ENCODE assay signal across 23 mouse cellular contexts in genomic region chr17:44433296-44433653, GRCm38 (mm10).
A peak's percentile ranks its signal among the peaks of the same experiment; 100 is the strongest.
DNase-seq lines count a peak whose midpoint lies in the region; ATAC-seq and TF ChIP-seq lines count a peak whose summit lies in the region.
"Had no signal": no experiment of that assay in that cellular context is flagged by ENCODE, and none has a peak within 500 bp of the region (broad histone marks: within the 10 kb centered on the region; RNA-seq: fewer than 3 reads in every experiment).

No protein-coding gene starts in this region.

- no peak for TF ChIP-seq CTCF in kidney, adult 2 months (conservative IDR thresholded peaks at IDR 0.05; ENCODE audit: insufficient read depth, insufficient read length, low read depth, low read length)

- H3K4me1 ChIP-seq in kidney, embryonic 15.5 days, result peaks cover 9% of the 10 kb centered on the region
- H3K4me1 ChIP-seq in kidney, adult 2 months (ENCODE audit: control insufficient read depth, insufficient read depth, low read length), result no peaks in the 10 kb centered on the region
- peaks cover 11% of the 10 kb centered on the region for H3K4me1 ChIP-seq in embryonic facial prominence, embryonic 10.5 days
- H3K4me1 ChIP-seq in limb, embryonic 10.5 days, result peaks cover 34% of the 10 kb centered on the region
- peaks cover 8% of the 10 kb centered on the region for H3K4me1 ChIP-seq in limb, embryonic 15.5 days
- peaks cover 7% of the 10 kb centered on the region; the same call in 1 of the 2 replicates for H3K4me1 ChIP-seq in intestine, embryonic 15.5 days (replicated peaks)
- no peaks in the 10 kb centered on the region for H3K4me1 ChIP-seq in midbrain, embryonic 15.5 days
- H3K4me1 ChIP-seq: hindbrain, embryonic 15.5 days; liver, embryonic 15.5 days; midbrain, embryonic 13.5 days had no signal

- no peaks in the 10 kb centered on the region for H3K36me3 ChIP-seq in kidney, embryonic 15.5 days
- no peaks in the 10 kb centered on the region for H3K36me3 ChIP-seq in kidney, adult 2 months (ENCODE audit: control insufficient read depth, insufficient read depth, low read length)
- H3K36me3 ChIP-seq in embryonic facial prominence, embryonic 10.5 days (replicated peaks), result no peaks in the 10 kb centered on the region
- H3K36me3 ChIP-seq in limb, embryonic 10.5 days, result no peaks in the 10 kb centered on the region
- H3K36me3 ChIP-seq in limb, embryonic 15.5 days, result no peaks in the 10 kb centered on the region
- H3K36me3 ChIP-seq in intestine, embryonic 15.5 days, result no peaks in the 10 kb centered on the region
- H3K36me3 ChIP-seq in midbrain, embryonic 15.5 days (replicated peaks), result no peaks in the 10 kb centered on the region
- H3K36me3 ChIP-seq: heart, embryonic 13.5 days; hindbrain, embryonic 15.5 days; liver, embryonic 15.5 days; midbrain, embryonic 13.5 days had no signal

- H3K9ac ChIP-seq in kidney, embryonic 15.5 days, result no peak overlapping the region
- no peak overlapping the region for H3K9ac ChIP-seq in limb, embryonic 15.5 days
- no peak overlapping the region for H3K9ac ChIP-seq in intestine, embryonic 15.5 days
- no peak overlapping the region for H3K9ac ChIP-seq in midbrain, embryonic 15.5 days
- H3K9ac ChIP-seq: heart, embryonic 13.5 days; hindbrain, embryonic 15.5 days; liver, embryonic 15.5 days; midbrain, embryonic 13.5 days had no signal

- peak overlapping the region; percentile 55; the same call in 1 of the 2 replicates for H3K27ac ChIP-seq in kidney, embryonic 15.5 days
- no peak overlapping the region for H3K27ac ChIP-seq in kidney, adult 2 months (ENCODE audit: insufficient read depth, low read depth, low read length)
- H3K27ac ChIP-seq in embryonic facial prominence, embryonic 10.5 days (replicated peaks), result peak overlapping the region; percentile 57; the same call in 1 of the 2 replicates
- peak overlapping the region; percentile 72 for H3K27ac ChIP-seq in limb, embryonic 10.5 days
- H3K27ac ChIP-seq in limb, embryonic 15.5 days, result peak overlapping the region; percentile 66; the same call in 1 of the 2 replicates
- H3K27ac ChIP-seq in intestine, embryonic 15.5 days, result no peak overlapping the region
- H3K27ac ChIP-seq in midbrain, embryonic 15.5 days, result no peak overlapping the region
- H3K27ac ChIP-seq: heart, embryonic 13.5 days; hindbrain, embryonic 15.5 days; liver, embryonic 15.5 days; midbrain, embryonic 13.5 days had no signal

- H3K27me3 ChIP-seq in kidney, embryonic 15.5 days, result no peaks in the 10 kb centered on the region
- no peaks in the 10 kb centered on the region for H3K27me3 ChIP-seq in kidney, adult 2 months (replicated peaks; ENCODE audit: control insufficient read depth, insufficient read depth, low read length)
- H3K27me3 ChIP-seq in embryonic facial prominence, embryonic 10.5 days (replicated peaks; ENCODE audit: low read depth, poor library complexity, severe bottlenecking), result no peaks in the 10 kb centered on the region
- 0 out of 2 replicates have a peak, but pooled peaks cover 8% of the 10 kb centered on the region for H3K27me3 ChIP-seq in limb, embryonic 10.5 days (ENCODE audit: low read depth, poor library complexity, severe bottlenecking)
- peaks cover 44% of the 10 kb centered on the region for H3K27me3 ChIP-seq in limb, embryonic 15.5 days
- H3K27me3 ChIP-seq in intestine, embryonic 15.5 days (replicated peaks), result no peaks in the 10 kb centered on the region
- no peaks in the 10 kb centered on the region for H3K27me3 ChIP-seq in midbrain, embryonic 15.5 days (replicated peaks)
- H3K27me3 ChIP-seq: heart, embryonic 13.5 days; hindbrain, embryonic 15.5 days; liver, embryonic 15.5 days; midbrain, embryonic 13.5 days had no signal

- TF ChIP-seq POLR2A in kidney, adult 2 months (IDR thresholded peaks at IDR 0.05; ENCODE audit: low read depth, low read length), result no peak

- no peaks in the 10 kb centered on the region for H3K9me3 ChIP-seq in kidney, embryonic 15.5 days (replicated peaks)
- H3K9me3 ChIP-seq in embryonic facial prominence, embryonic 10.5 days, result no peaks in the 10 kb centered on the region
- no peaks in the 10 kb centered on the region for H3K9me3 ChIP-seq in limb, embryonic 10.5 days (replicated peaks)
- no peaks in the 10 kb centered on the region for H3K9me3 ChIP-seq in limb, embryonic 15.5 days
- H3K9me3 ChIP-seq in intestine, embryonic 15.5 days, result no peaks in the 10 kb centered on the region
- no peaks in the 10 kb centered on the region for H3K9me3 ChIP-seq in midbrain, embryonic 15.5 days
- H3K9me3 ChIP-seq: heart, embryonic 13.5 days; hindbrain, embryonic 15.5 days; liver, embryonic 15.5 days; midbrain, embryonic 13.5 days had no signal

- no peak overlapping the region for H3K4me3 ChIP-seq in kidney, embryonic 15.5 days (replicated peaks)
- H3K4me3 ChIP-seq in kidney, adult 2 months (ENCODE audit: insufficient read depth, low read depth, low read length), result no peak overlapping the region
- no peak overlapping the region for H3K4me3 ChIP-seq in embryonic facial prominence, embryonic 10.5 days
- H3K4me3 ChIP-seq in limb, embryonic 10.5 days, result no peak overlapping the region
- H3K4me3 ChIP-seq in limb, embryonic 15.5 days, result no peak overlapping the region
- H3K4me3 ChIP-seq in intestine, embryonic 15.5 days (replicated peaks), result no peak overlapping the region
- H3K4me3 ChIP-seq in midbrain, embryonic 15.5 days, result no peak overlapping the region
- H3K4me3 ChIP-seq: erythroblast, embryonic 14.5 days; heart, embryonic 13.5 days; hindbrain, embryonic 15.5 days; liver, embryonic 15.5 days; midbrain, embryonic 13.5 days had no signal

- no peak overlapping the region for H3K4me2 ChIP-seq in kidney, embryonic 15.5 days
- no peak overlapping the region for H3K4me2 ChIP-seq in limb, embryonic 15.5 days
- no peak overlapping the region for H3K4me2 ChIP-seq in intestine, embryonic 15.5 days (replicated peaks)
- H3K4me2 ChIP-seq in midbrain, embryonic 15.5 days, result no peak overlapping the region
- H3K4me2 ChIP-seq: heart, embryonic 13.5 days; hindbrain, embryonic 15.5 days; liver, embryonic 15.5 days; midbrain, embryonic 13.5 days had no signal

- ATAC-seq in kidney, embryonic 15.5 days (replicated peaks; ENCODE audit: low FRiP score), result no peak
- no peak for ATAC-seq in limb, embryonic 15.5 days (ENCODE audit: insufficient number of reproducible peaks, low FRiP score, low TSS enrichment, low read depth)
- no peak for ATAC-seq in intestine, embryonic 15.5 days
- no peak for ATAC-seq in midbrain, embryonic 15.5 days (replicated peaks)
- ATAC-seq: forebrain, embryonic 16.5 days; inflammation-experienced regulatory T-cells, adult 6 months; midbrain, embryonic 13.5 days had no signal

- DNase-seq in kidney, adult 2 months, result no peak
- no peak for DNase-seq in embryonic facial prominence, embryonic 10.5 days (ENCODE audit: low spot score)
- DNase-seq in limb, embryonic 10.5 days (ENCODE audit: low spot score), result no peak
- DNase-seq in cerebellum, postnatal 14 days, result no peak
- DNase-seq: adrenal gland, postnatal 14 days; cerebellum, adult 11-12 months; cerebellum, adult 9-11 months; kidney, adult 18-20 months; layer of hippocampus, adult 9-11 months; lung, postnatal 36 days; retina, postnatal 1 day; right cerebral cortex, postnatal 14 days had no signal

Comparison
In these comparisons a context has a peak if more than half of its experiments do, and no peak if none do; other contexts are left out.
1. H3K27ac ChIP-seq: peak in kidney, embryonic 15.5 days (single experiment), embryonic facial prominence, embryonic 10.5 days (single experiment), limb, embryonic 10.5 days (single experiment) and limb, embryonic 15.5 days (single experiment); none in kidney, adult 2 months (single experiment), intestine, embryonic 15.5 days (single experiment) and midbrain, embryonic 15.5 days (single experiment).